Mouse (Mus musculus) heart, embryonic 11.5 days (tissue): ENCODE measurements at regions not wholly inside any gene's neighbourhood (a gene's known extent, or its start where the extent isn't known, plus 50 kb on each side); places are given as distances from the start of the nearest gene placed in this dataset.

Experiments used
- ATAC-seq: fragments of 200-750 bp; cut with Nextera tagmentation; replicated peaks from 2 replicates; pipeline ENCODE4 v1.8.0; 2017; ENCODE audit warnings: moderate library complexity; ENCODE audit not compliant: insufficient number of reproducible peaks, low FRiP score, low TSS enrichment
- H3K27ac ChIP-seq: fragments of 300-500 bp; sonication (generic); 2 replicates; pipeline ENCODE4 v1.5.1; 2014; ENCODE audit warnings: mild to moderate bottlenecking, low read depth, low read length
- H3K27me3 ChIP-seq: fragments of 300-500 bp; sonication (generic); 2 replicates; pipeline ENCODE4 v1.6.1; 2014; ENCODE audit warnings: mild to moderate bottlenecking, low read length, mixed read lengths; ENCODE audit not compliant: control insufficient read depth, insufficient read depth
- H3K36me3 ChIP-seq: fragments of 300-500 bp; sonication (generic); 2 replicates; pipeline ENCODE4 v1.6.1; 2014; ENCODE audit warnings: mild to moderate bottlenecking, low read length, moderate library complexity, mixed read lengths; ENCODE audit not compliant: control insufficient read depth, insufficient read depth
- H3K4me1 ChIP-seq: fragments of 300-500 bp; sonication (generic); 2 replicates; pipeline ENCODE4 v1.6.1; 2014; ENCODE audit warnings: low read length; ENCODE audit not compliant: control insufficient read depth, insufficient read depth
- H3K4me2 ChIP-seq: fragments of 300-500 bp; sonication (generic); 2 replicates; pipeline ENCODE4 v1.6.1; 2014; ENCODE audit warnings: mild to moderate bottlenecking, moderate library complexity
- H3K4me3 ChIP-seq: fragments of 300-500 bp; sonication (generic); 2 replicates; pipeline ENCODE4 v1.5.1; 2014; ENCODE audit warnings: low read depth, low read length
- H3K9ac ChIP-seq: fragments of 300-500 bp; sonication (generic); 2 replicates; pipeline ENCODE4 v1.6.1; 2014; ENCODE audit warnings: mild to moderate bottlenecking, low read depth, low read length, moderate library complexity
- H3K9me3 ChIP-seq: fragments of 300-500 bp; sonication (generic); replicated peaks from 2 replicates; pipeline ENCODE4 v1.6.1; 2016; ENCODE audit warnings: low read length; ENCODE audit not compliant: control insufficient read depth
- WGBS: fragments of 180-500 bp; shearing (Covaris S2); extraction: QIAGEN DNeasy Blood & Tissue Kit; methylation state at CpG from one replicate; pipeline ENCODE4 v1.1.7; 2014; ENCODE audit not compliant: insufficient replicate concordance; 5-methylcytosine and 5-hydroxymethylcytosine counted together

GRCm38 (mm10) chr3:38712078-38712873 is 174.5 kb upstream of the Fat4 start:
- no peak overlapping the region for H3K27ac ChIP-seq
- peaks cover 4% of the 10 kb centered on the region; the same call in 1 of the 2 replicates for H3K4me1 ChIP-seq
- no peak overlapping the region for H3K4me3 ChIP-seq
- no peak overlapping the region for H3K9ac ChIP-seq
- WGBS, result 23% methylated on average over 9 of the region's 9 CpGs
- ATAC-seq, result no peak
- no peaks in the 10 kb centered on the region for H3K9me3 ChIP-seq
- peak overlapping the region; percentile 37 for H3K4me2 ChIP-seq
- H3K36me3 ChIP-seq, result no peaks in the 10 kb centered on the region
- no peaks in the 10 kb centered on the region for H3K27me3 ChIP-seq

GRCm38 (mm10) chr3:38711229-38711628 is 175.5 kb upstream of the Fat4 start:
- ATAC-seq, result no peak
- Histone ChIP-seq H3K9ac (no peak overlapping the region), H3K4me1 (peaks cover 4% of the 10 kb centered on the region; the same call in 1 of the 2 replicates), H3K4me2 (no peak overlapping the region), H3K9me3 (no peaks in the 10 kb centered on the region), H3K4me3 (no peak overlapping the region), H3K27ac (no peak overlapping the region), H3K36me3 (no peaks in the 10 kb centered on the region), H3K27me3 (no peaks in the 10 kb centered on the region)
- WGBS, result 25% methylated on average over 6 of the region's 6 CpGs

- H3K4me3 ChIP-seq, result no peak overlapping the region
- no peaks in the 10 kb centered on the region for H3K27me3 ChIP-seq
- no peak overlapping the region for H3K9ac ChIP-seq
- 69% methylated on average over 3 of the region's 3 CpGs for WGBS
- H3K4me1 ChIP-seq, result peaks cover 4% of the 10 kb centered on the region; the same call in 1 of the 2 replicates
- no peak for ATAC-seq
- H3K27ac ChIP-seq, result no peak overlapping the region
- H3K4me2 ChIP-seq, result no peak overlapping the region
- H3K36me3 ChIP-seq, result no peaks in the 10 kb centered on the region
- H3K9me3 ChIP-seq, result no peaks in the 10 kb centered on the region
Observed at GRCm38 (mm10) chr3:38707891-38708290, 178.8 kb upstream of the Fat4 start.

- Histone ChIP-seq H3K9me3 (no peaks in the 10 kb centered on the region; the same call in 1 of the 2 replicates), H3K4me1 (peaks cover 11% of the 10 kb centered on the region), H3K27ac (no peak overlapping the region), H3K36me3 (no peaks in the 10 kb centered on the region), H3K9ac (no peak overlapping the region), H3K27me3 (no peaks in the 10 kb centered on the region), H3K4me3 (no peak overlapping the region), H3K4me2 (no peak overlapping the region)
- no peak for ATAC-seq
- 83% methylated on average over 5 of the region's 5 CpGs for WGBS
Observed at GRCm38 (mm10) chr3:38699206-38699605, 187.5 kb upstream of the Fat4 start.

GRCm38 (mm10) chr3:38697871-38698270 is 188.9 kb upstream of the Fat4 start:
- H3K9me3 ChIP-seq, result no peaks in the 10 kb centered on the region; the same call in 1 of the 2 replicates
- H3K36me3 ChIP-seq, result no peaks in the 10 kb centered on the region
- peak overlapping the region; percentile 71 for H3K27ac ChIP-seq
- peaks cover 14% of the 10 kb centered on the region for H3K4me1 ChIP-seq
- H3K4me2 ChIP-seq, result no peak overlapping the region; the same call in 1 of the 2 replicates
- no peaks in the 10 kb centered on the region for H3K27me3 ChIP-seq
- H3K4me3 ChIP-seq, result no peak overlapping the region
- ATAC-seq, result no peak
- no peak overlapping the region; the same call in 1 of the 2 replicates for H3K9ac ChIP-seq
- WGBS, result 22% methylated on average over 8 of the region's 8 CpGs

- no peak overlapping the region for H3K9ac ChIP-seq
- 69% methylated on average over 2 of the region's 2 CpGs for WGBS
- no peak overlapping the region for H3K27ac ChIP-seq
- H3K27me3 ChIP-seq, result no peaks in the 10 kb centered on the region
- H3K9me3 ChIP-seq, result no peaks in the 10 kb centered on the region; the same call in 1 of the 2 replicates
- H3K4me3 ChIP-seq, result no peak overlapping the region
- H3K36me3 ChIP-seq, result no peaks in the 10 kb centered on the region
- peaks cover 14% of the 10 kb centered on the region for H3K4me1 ChIP-seq
- H3K4me2 ChIP-seq, result no peak overlapping the region
- no peak for ATAC-seq
Observed at GRCm38 (mm10) chr3:38697349-38697748, 189.4 kb upstream of the Fat4 start.

- no peak for ATAC-seq
- H3K9ac ChIP-seq, result no peak overlapping the region
- H3K36me3 ChIP-seq, result no peaks in the 10 kb centered on the region
- H3K27ac ChIP-seq, result no peak overlapping the region
- H3K9me3 ChIP-seq, result no peaks in the 10 kb centered on the region; the same call in 1 of the 2 replicates
- no peak overlapping the region for H3K4me2 ChIP-seq
- no peak overlapping the region for H3K4me3 ChIP-seq
- peaks cover 14% of the 10 kb centered on the region for H3K4me1 ChIP-seq
- WGBS, result 51% methylated on average over 7 of the region's 7 CpGs
- H3K27me3 ChIP-seq, result no peaks in the 10 kb centered on the region
Observed at GRCm38 (mm10) chr3:38695836-38696235, 190.9 kb upstream of the Fat4 start.

GRCm38 (mm10) chr3:38692768-38693167 is 194.0 kb upstream of the Fat4 start:
- Histone ChIP-seq H3K4me3 (no peak overlapping the region), H3K4me1 (peaks cover 4% of the 10 kb centered on the region; the same call in 1 of the 2 replicates), H3K36me3 (no peaks in the 10 kb centered on the region), H3K4me2 (no peak overlapping the region), H3K9ac (no peak overlapping the region), H3K27me3 (no peaks in the 10 kb centered on the region), H3K9me3 (no peaks in the 10 kb centered on the region), H3K27ac (no peak overlapping the region)
- ATAC-seq, result no peak
